Mouse (Mus musculus) MEL (cell line): ENCODE data around the gene Nova2. TPM values are rescaled to one million over a fixed set of nuclear protein-coding genes. Genes with fewer than 3 reads are reported as not detected.

Experiments
- DNase-seq: peaks from one replicate; pipeline ENCODE4 v3.0.0; 2011; ENCODE audit warnings: low read depth, low spot score
- H3K27ac ChIP-seq: 2 replicates; pipeline ENCODE4 v1.5.1; 2012; ENCODE audit warnings: low read depth, mild to moderate bottlenecking, control low read depth, low read length, moderate library complexity; ENCODE audit not compliant: control insufficient read depth
- H3K27me3 ChIP-seq, 2 experiments: fragments of 150-350 bp in 1 of 2; sonication (generic) in 1 of 2; 2 replicates each; pipeline ENCODE4 v1.6.1; 2012; ENCODE audit warnings: low read length in 2 of 2, mild to moderate bottlenecking in 2 of 2, improper control_type of control experiment in 1 of 2, moderate library complexity in 1 of 2; ENCODE audit not compliant: insufficient read depth in 2 of 2, control insufficient read depth in 1 of 2
- H3K36me3 ChIP-seq, 2 experiments: 2 replicates each; pipeline ENCODE4 v1.6.1; 2012 to 2014; ENCODE audit warnings: low read length in 2 of 2, improper control_type of control experiment in 1 of 2, inconsistent platforms in 1 of 2, mild to moderate bottlenecking in 1 of 2; ENCODE audit not compliant: insufficient read depth in 2 of 2, control insufficient read depth in 1 of 2
- H3K4me1 ChIP-seq, 2 experiments: fragments of 150-350 bp in 1 of 2; sonication (generic) in 1 of 2; 2 replicates each; pipeline ENCODE4 v1.6.1; 2012; ENCODE audit warnings: low read length in 2 of 2, improper control_type of control experiment in 1 of 2, mild to moderate bottlenecking in 1 of 2; ENCODE audit not compliant: insufficient read depth in 2 of 2, control insufficient read depth in 1 of 2
- H3K4me3 ChIP-seq, 2 experiments: fragments of 150-350 bp in 1 of 2; sonication (generic) in 1 of 2; 2 replicates each; pipeline ENCODE4 v1.5.1; 2012; ENCODE audit warnings: low read depth in 2 of 2, low read length in 2 of 2, mild to moderate bottlenecking in 2 of 2, moderate library complexity in 2 of 2, control low read depth in 1 of 2, improper control_type of control experiment in 1 of 2; ENCODE audit not compliant: control insufficient read depth in 1 of 2, insufficient read depth in 1 of 2
- H3K79me2 ChIP-seq: 2 replicates; pipeline ENCODE4 v1.6.1; 2012; ENCODE audit warnings: mild to moderate bottlenecking, low read length, moderate library complexity; ENCODE audit not compliant: control insufficient read depth, poor library complexity, insufficient read depth
- H3K9ac ChIP-seq: 2 replicates; pipeline ENCODE4 v1.6.1; 2012; ENCODE audit warnings: low read depth, mild to moderate bottlenecking, control low read depth, low read length, moderate library complexity; ENCODE audit not compliant: control insufficient read depth, poor library complexity, severe bottlenecking
- H3K9me3 ChIP-seq: fragments of 150-350 bp; sonication (generic); replicated peaks from 2 replicates; pipeline ENCODE4 v1.6.1; 2012; ENCODE audit warnings: mild to moderate bottlenecking, low read length, improper control_type of control experiment, moderate library complexity; ENCODE audit not compliant: insufficient read depth
- BHLHE40 ChIP-seq: IDR thresholded peaks from 2 replicates; pipeline ENCODE4 v1.6.1; 2012; ENCODE audit warnings: low read depth, mild to moderate bottlenecking, inconsistent platforms, low read length, improper control_type of control experiment, borderline replicate concordance
- CTCF ChIP-seq, 3 experiments: IDR thresholded peaks in 2 of 3; conservative IDR thresholded peaks in 1 of 3; 2 replicates each; pipeline ENCODE4 v1.5.1; 2011 to 2012; ENCODE audit warnings: low read length in 3 of 3, low read depth in 2 of 3, mild to moderate bottlenecking in 2 of 3, improper control_type of control experiment in 1 of 3, inconsistent platforms in 1 of 3, mixed read lengths in 1 of 3, moderate library complexity in 1 of 3; ENCODE audit not compliant: control insufficient read depth in 1 of 3, insufficient read depth in 1 of 3, poor library complexity in 1 of 3, severe bottlenecking in 1 of 3
- ELF1 ChIP-seq: IDR thresholded peaks from 2 replicates; pipeline ENCODE4 v1.6.1; 2014; ENCODE audit warnings: low read depth, mild to moderate bottlenecking, inconsistent platforms, low read length, improper control_type of control experiment, moderate library complexity
- EP300 ChIP-seq, 2 experiments: IDR thresholded peaks; 2 replicates each; pipeline ENCODE4 v1.6.1; 2011; ENCODE audit warnings: improper control_type of control experiment in 2 of 2, low read length in 2 of 2, low read depth in 1 of 2, mild to moderate bottlenecking in 1 of 2
- ETS1 ChIP-seq: IDR thresholded peaks from 2 replicates; pipeline ENCODE4 v1.6.1; 2012; ENCODE audit warnings: low read depth, mild to moderate bottlenecking, inconsistent platforms, low read length, improper control_type of control experiment, moderate library complexity
- GATA1 ChIP-seq: IDR thresholded peaks from 2 replicates; pipeline ENCODE4 v1.6.1; 2011; ENCODE audit warnings: low read depth, low read length, improper control_type of control experiment
- HCFC1 ChIP-seq: IDR thresholded peaks from 2 replicates; pipeline ENCODE4 v1.6.1; 2012; ENCODE audit warnings: low read depth, mild to moderate bottlenecking, inconsistent platforms, low read length, improper control_type of control experiment, moderate library complexity
- JUND ChIP-seq: IDR thresholded peaks from 2 replicates; pipeline ENCODE4 v1.6.1; 2011; ENCODE audit warnings: low read depth, mild to moderate bottlenecking, improper control_type of control experiment, low read length
- MXI1 ChIP-seq: IDR thresholded peaks from 2 replicates; pipeline ENCODE4 v1.6.1; 2011; ENCODE audit warnings: mild to moderate bottlenecking, low read depth, low read length, improper control_type of control experiment
- MYC ChIP-seq: IDR thresholded peaks from 2 replicates; pipeline ENCODE4 v1.6.1; 2011; ENCODE audit warnings: low read depth, mild to moderate bottlenecking, low read length, improper control_type of control experiment, moderate library complexity
- NELFE ChIP-seq: IDR thresholded peaks from 2 replicates; pipeline ENCODE4 v1.6.1; 2011; ENCODE audit warnings: low read depth, low read length, improper control_type of control experiment
- NRF1 ChIP-seq: IDR thresholded peaks from 2 replicates; pipeline ENCODE4 v1.6.1; 2014; ENCODE audit warnings: low read depth, mild to moderate bottlenecking, inconsistent platforms, low read length, improper control_type of control experiment, moderate library complexity; ENCODE audit not compliant: poor library complexity, insufficient read depth, severe bottlenecking
- POLR2A ChIP-seq, 2 experiments: IDR thresholded peaks; 2 replicates each; pipeline ENCODE4 v1.6.1; 2011 to 2012; ENCODE audit warnings: low read length in 2 of 2, mild to moderate bottlenecking in 2 of 2, control low read depth in 1 of 2, improper control_type of control experiment in 1 of 2, low read depth in 1 of 2, moderate library complexity in 1 of 2; ENCODE audit not compliant: control insufficient read depth in 1 of 2, insufficient read depth in 1 of 2, poor library complexity in 1 of 2
- POLR2AphosphoS2 ChIP-seq: IDR thresholded peaks from 2 replicates; pipeline ENCODE4 v1.6.1; 2011; ENCODE audit warnings: low read length, improper control_type of control experiment
- POLR2AphosphoS5 ChIP-seq: IDR thresholded peaks from 2 replicates; pipeline ENCODE4 v1.6.1; 2012; ENCODE audit warnings: low read depth, borderline replicate concordance, mild to moderate bottlenecking, inconsistent platforms, low read length, moderate library complexity, mixed read lengths
- RAD21 ChIP-seq: IDR thresholded peaks from 2 replicates; pipeline ENCODE4 v1.6.1; 2011; ENCODE audit warnings: mild to moderate bottlenecking, low read depth, low read length, improper control_type of control experiment
- RCOR1 ChIP-seq: IDR thresholded peaks from 2 replicates; pipeline ENCODE4 v1.6.1; 2012; ENCODE audit warnings: low read depth, mild to moderate bottlenecking, inconsistent platforms, low read length, improper control_type of control experiment
- SIN3A ChIP-seq: IDR thresholded peaks from 2 replicates; pipeline ENCODE4 v1.6.1; 2012; ENCODE audit warnings: low read length, improper control_type of control experiment, inconsistent platforms
- TAL1 ChIP-seq: IDR thresholded peaks from 2 replicates; pipeline ENCODE4 v1.6.1; 2012; ENCODE audit warnings: mild to moderate bottlenecking, inconsistent platforms, low read length, moderate library complexity, mixed read lengths
- TBP ChIP-seq: IDR thresholded peaks from 2 replicates; pipeline ENCODE4 v1.8.0; 2011; ENCODE audit warnings: low read depth, low read length, improper control_type of control experiment
- TCF12 ChIP-seq: IDR thresholded peaks from 2 replicates; pipeline ENCODE4 v1.6.1; 2014; ENCODE audit warnings: low read depth, mild to moderate bottlenecking, inconsistent platforms, low read length, improper control_type of control experiment, moderate library complexity
- UBTF ChIP-seq: IDR thresholded peaks from 2 replicates; pipeline ENCODE4 v1.6.1; 2012; ENCODE audit warnings: low read depth, mild to moderate bottlenecking, inconsistent platforms, low read length, improper control_type of control experiment, moderate library complexity, borderline replicate concordance; ENCODE audit not compliant: insufficient read depth
- ZMIZ1 ChIP-seq: IDR thresholded peaks from 2 replicates; pipeline ENCODE4 v1.6.1; 2012; ENCODE audit warnings: low read depth, mild to moderate bottlenecking, inconsistent platforms, low read length, improper control_type of control experiment, moderate library complexity
- polyA plus RNA-seq, 2 experiments: library from polyadenylated mRNA; stranded (reverse) in 1 of 2; unstranded in 1 of 2; fragments of >175 nt in 1 of 2; fragments of >200 nt in 1 of 2; gene quantifications; 2 replicates each; pipeline versions ENCODE4 v1.2.1 to v1.2.4; 2012; ENCODE audit warnings: low replicate concordance in 2 of 2, low read depth in 1 of 2; ENCODE audit not compliant: insufficient read length in 2 of 2, insufficient read depth in 1 of 2, missing spikeins in 1 of 2
- total RNA-seq: library from RNA; depleted of rRNA; stranded (reverse); fragments of 300-350 nt; gene quantifications from 2 replicates; pipeline ENCODE4 v1.2.3, GENCODE M21; 2012

The Nova2 gene
- total and polyA plus RNA-seq, 3 experiments, result 0.04 to 0.22 TPM; not detected in 1

- H3K9me3 ChIP-seq, result no peaks in the 10 kb centered on the region
- H3K36me3 ChIP-seq, result peaks cover 0 to 13% of the 10 kb centered on the region in 2 experiments; a peak in 3 of 4 replicates
- TF ChIP-seq POLR2AphosphoS5 (no peak), CTCF (IDR thresholded peaks at IDR 0.05 in 2 of 3, conservative IDR thresholded peaks at IDR 0.05 in 1 of 3; ENCODE audit: control insufficient read depth in 1 of 3, insufficient read depth in 1 of 3, low read depth in 2 of 3, low read length in 3 of 3, poor library complexity in 1 of 3, severe bottlenecking in 1 of 3) (no peak), EP300 (IDR thresholded peaks at IDR 0.05; ENCODE audit: low read depth in 1 of 2, low read length in 2 of 2) (no peak), POLR2AphosphoS2 (peak; percentile 88), ZMIZ1 (peak; percentile 85), TCF12 (peak; percentile 59; the same call in 1 of the 2 replicates), BHLHE40 (no peak), NELFE (peak; percentile 87), UBTF (no peak), RCOR1 (no peak), RAD21 (no peak), JUND (no peak), MYC (no peak), MXI1 (peak; percentile 31), ELF1 (peak; percentile 85), GATA1 (no peak), HCFC1 (peak; percentile 76), POLR2A (IDR thresholded peaks at IDR 0.05; ENCODE audit: control insufficient read depth in 1 of 2, insufficient read depth in 1 of 2, low read depth in 1 of 2, low read length in 2 of 2, poor library complexity in 1 of 2) (peak; percentile 42 to 86; a peak in 3 of 4 replicates), NRF1 (peak; percentile 77), ETS1 (no peak), TAL1 (no peak), TBP (peak; percentile 70), SIN3A (peak; percentile 77)
- peaks cover 5 to 20% of the 10 kb centered on the region in 2 experiments; a peak in 3 of 4 replicates for H3K4me1 ChIP-seq
- DNase-seq, result peak; percentile 95
- peak overlapping the region; percentile 88 for H3K9ac ChIP-seq
- H3K27ac ChIP-seq, result peak overlapping the region; percentile 84
- no peaks in the 10 kb centered on the region for H3K27me3 ChIP-seq
- H3K79me2 ChIP-seq, result peaks cover 30% of the 10 kb centered on the region
- H3K4me3 ChIP-seq, result peak overlapping the region; percentile 56 to 67
Observed at GRCm38 (mm10) chr7:19001066-19001806, 75.5 kb downstream of the Nova2 start.
